Mouse (Mus musculus) ES-E14 (cell line): ENCODE measurements at regions not wholly inside any gene's neighbourhood (a gene's known extent, or its start where the extent isn't known, plus 50 kb on each side); places are given as distances from the start of the nearest gene placed in this dataset.

ENCODE experiments used
- CHD2 ChIP-seq: IDR thresholded peaks from 2 replicates; pipeline ENCODE4 v1.6.1; 2014; ENCODE audit warnings: mild to moderate bottlenecking, low read depth, low read length, inconsistent platforms
- HCFC1 ChIP-seq: IDR thresholded peaks from 2 replicates; pipeline ENCODE4 v1.6.1; 2012; ENCODE audit warnings: low read length, inconsistent platforms, borderline replicate concordance; ENCODE audit not compliant: insufficient read depth
- MAFK ChIP-seq: IDR thresholded peaks from 2 replicates; pipeline ENCODE4 v1.6.1; 2014; ENCODE audit warnings: mild to moderate bottlenecking, low read depth, low read length, inconsistent platforms; ENCODE audit not compliant: insufficient read depth
- ZC3H11A ChIP-seq: IDR thresholded peaks from 2 replicates; pipeline ENCODE4 v1.6.1; 2012; ENCODE audit warnings: low read depth, mild to moderate bottlenecking, inconsistent platforms, low read length, borderline replicate concordance
- ZNF384 ChIP-seq: IDR thresholded peaks from 2 replicates; pipeline ENCODE4 v1.6.1; 2012; ENCODE audit warnings: low read depth, low read length, inconsistent platforms

GRCm38 (mm10) chr2:75158581-75158980, 333.0 kb downstream of the Mtx2 start:
- TF ChIP-seq MAFK = no peak
- no peak for TF ChIP-seq CHD2
- no peak for TF ChIP-seq ZC3H11A
- no peak for TF ChIP-seq HCFC1
- TF ChIP-seq ZNF384 = no peak
